Mouse (Mus musculus): ENCODE data around the gene Pmvk.

Pmvk gene

GRCm38 (mm10) chr3:89515444-89515843, 61.1 kb downstream of the Pmvk start:
- in situ Hi-C loops (cut with MboI; ENCODE audit: unreplicated experiment in 2 of 2), result loop anchor here (10.0 to 25.0 kb wide), 2 partner anchors 247 to 249 kb away; partner anchors contain the start of genes Chrnb2 (in 2 of the 2) and Ube2q1 (in 1 of the 2)

DNA sequence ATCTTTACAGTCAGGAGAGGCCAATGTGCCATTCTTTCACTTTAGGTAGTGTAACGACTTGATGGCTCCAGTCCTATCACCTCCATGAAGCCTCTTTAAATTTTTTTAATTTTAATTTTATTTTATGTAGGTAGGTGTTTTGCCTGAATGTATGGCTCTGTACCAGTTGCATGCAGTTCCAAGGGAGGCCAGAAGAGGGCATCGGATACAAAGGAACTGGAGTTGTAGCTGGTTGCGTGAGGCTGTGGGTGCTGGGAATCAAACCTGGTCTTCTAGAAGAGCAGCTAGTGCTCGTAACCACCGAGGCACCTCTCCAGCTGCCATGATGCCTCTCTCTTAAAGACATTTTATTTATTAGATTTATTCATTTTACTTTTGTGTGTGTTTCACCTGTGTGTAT, 62.0 kb downstream of the Pmvk start:
- in situ Hi-C loops (cut with MboI; ENCODE audit: unreplicated experiment in 2 of 2), result loop anchor here (10.0 to 25.0 kb wide), 2 partner anchors 246 to 248 kb away; partner anchors contain the start of genes Chrnb2 (in 2 of the 2) and Ube2q1 (in 1 of the 2)

Measured in v-Abl transformed pro-B cells (cell line).